Mouse (Mus musculus) embryonic facial prominence, embryonic 11.5 days (tissue): Measurements from ENCODE around the gene 1700125H20Rik. TPM values are rescaled to one million over a fixed set of nuclear protein-coding genes. Genes with fewer than 3 reads are reported as not detected.

ENCODE experiments used
- ATAC-seq: fragments of 200-750 bp; cut with Nextera tagmentation; replicated peaks from 2 replicates; pipeline ENCODE4 v1.8.0; 2017; ENCODE audit warnings: low read depth; ENCODE audit not compliant: insufficient number of reproducible peaks, low FRiP score, low TSS enrichment
- DNase-seq: peaks from one replicate; pipeline ENCODE4 v3.0.0-alpha.2; 2015; ENCODE audit warnings: low spot score
- H3K27ac ChIP-seq: fragments of 300-500 bp; sonication (generic); replicated peaks from 2 replicates; pipeline ENCODE4 v1.5.1; 2014; ENCODE audit warnings: mild to moderate bottlenecking, low read depth, low read length, control low read depth
- H3K27me3 ChIP-seq: fragments of 300-500 bp; sonication (generic); 2 replicates; pipeline ENCODE4 v1.6.1; 2014; ENCODE audit warnings: mild to moderate bottlenecking, low read length, moderate library complexity, mixed read lengths; ENCODE audit not compliant: control insufficient read depth, insufficient read depth
- H3K36me3 ChIP-seq: fragments of 300-500 bp; sonication (generic); replicated peaks from 2 replicates; pipeline ENCODE4 v1.6.1; 2014; ENCODE audit warnings: low read depth, mild to moderate bottlenecking, low read length, moderate library complexity, mixed read lengths; ENCODE audit not compliant: control insufficient read depth, insufficient read depth
- H3K4me1 ChIP-seq: fragments of 300-500 bp; sonication (generic); 2 replicates; pipeline ENCODE4 v1.6.1; 2014; ENCODE audit warnings: low read length, mixed read lengths; ENCODE audit not compliant: control insufficient read depth, insufficient read depth
- H3K4me2 ChIP-seq: fragments of 300-500 bp; sonication (generic); 2 replicates; pipeline ENCODE4 v1.6.1; 2014; ENCODE audit warnings: low read depth, mild to moderate bottlenecking, control low read depth, low read length, moderate library complexity
- H3K4me3 ChIP-seq: fragments of 300-500 bp; sonication (generic); 2 replicates; pipeline ENCODE4 v1.5.1; 2014; ENCODE audit warnings: low read depth, low read length, control low read depth
- H3K9ac ChIP-seq: fragments of 300-500 bp; sonication (generic); replicated peaks from 2 replicates; pipeline ENCODE4 v1.6.1; 2014; ENCODE audit warnings: mild to moderate bottlenecking, control low read depth, low read length
- H3K9me3 ChIP-seq: fragments of 300-500 bp; sonication (generic); replicated peaks from 2 replicates; pipeline ENCODE4 v1.6.1; 2016; ENCODE audit warnings: mild to moderate bottlenecking, low read length, inconsistent platforms, mixed read lengths; ENCODE audit not compliant: control insufficient read depth
- WGBS: fragments of 180-500 bp; shearing (Covaris S2); extraction: QIAGEN DNeasy Blood & Tissue Kit; methylation state at CpG from one replicate; pipeline ENCODE4 v1.1.7; 2014; 5-methylcytosine and 5-hydroxymethylcytosine counted together
- polyA plus RNA-seq: library from polyadenylated mRNA; unstranded; fragments of >200 nt; fragmentation: Nextera tagmentation; extraction: Ambion mirVana; gene quantifications from 2 replicates; pipeline ENCODE4 v1.2.1, GENCODE M21; 2014

Gene 1700125H20Rik
- polyA plus RNA-seq, 1 experiment from 2014 or later = not detected

DNA sequence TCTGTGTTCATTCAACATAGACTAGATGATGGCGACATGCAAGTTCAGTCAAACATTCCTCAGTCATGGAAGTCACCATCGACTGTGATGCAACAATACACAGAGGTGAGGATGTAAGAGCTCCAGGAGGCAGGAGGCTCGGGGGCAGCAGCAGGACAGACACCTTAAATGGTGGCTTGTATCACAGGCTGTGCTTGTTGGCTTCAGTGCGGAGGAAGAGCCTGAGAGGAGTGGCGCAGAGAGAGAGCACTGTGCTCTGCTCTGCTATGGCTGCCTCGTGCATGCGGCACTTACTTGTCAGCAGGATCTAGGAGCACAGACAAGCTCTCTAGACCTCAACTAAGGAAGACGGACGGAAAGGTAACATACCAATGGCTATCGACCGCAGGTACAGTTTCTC, 24.0 kb downstream of the 1700125H20Rik start:
- H3K36me3 ChIP-seq = peaks cover 12% of the 10 kb centered on the region
- H3K4me1 ChIP-seq = no peaks in the 10 kb centered on the region
- no peak for ATAC-seq
- no peak for DNase-seq
- H3K4me3 ChIP-seq = no peak overlapping the region
- H3K27me3 ChIP-seq = no peaks in the 10 kb centered on the region
- no peak overlapping the region for H3K27ac ChIP-seq
- WGBS = 94% methylated on average over 11 of the region's 11 CpGs
- H3K9me3 ChIP-seq = no peaks in the 10 kb centered on the region
- H3K4me2 ChIP-seq = no peak overlapping the region
- H3K9ac ChIP-seq = no peak overlapping the region

DNA sequence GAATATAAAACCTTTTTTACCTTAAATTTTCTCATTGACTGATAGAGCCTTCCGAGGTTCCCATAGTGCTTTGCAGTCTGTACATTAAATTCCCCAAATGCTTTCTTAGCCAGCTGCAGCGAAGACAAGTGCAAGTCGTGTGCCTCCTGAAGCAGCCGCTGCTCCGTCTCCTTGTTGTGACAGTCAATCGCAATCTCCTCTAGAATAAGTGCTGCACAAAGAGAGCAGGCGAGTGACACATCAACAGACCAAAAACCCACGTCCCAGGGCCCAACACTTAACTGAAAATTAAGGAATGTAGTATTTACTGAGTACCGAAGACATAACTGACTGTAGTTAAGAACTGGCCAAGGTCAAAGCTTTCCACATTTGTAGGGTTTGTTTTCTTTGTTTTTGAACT, 25.8 kb downstream of the 1700125H20Rik start:
- Histone ChIP-seq H3K9me3 (no peaks in the 10 kb centered on the region), H3K9ac (no peak overlapping the region), H3K4me3 (no peak overlapping the region), H3K27ac (no peak overlapping the region), H3K36me3 (peaks cover 18% of the 10 kb centered on the region), H3K27me3 (no peaks in the 10 kb centered on the region), H3K4me2 (no peak overlapping the region), H3K4me1 (no peaks in the 10 kb centered on the region)
- DNase-seq (no peak), ATAC-seq (no peak)
- 92% methylated on average over 9 of the region's 9 CpGs for WGBS

DNA sequence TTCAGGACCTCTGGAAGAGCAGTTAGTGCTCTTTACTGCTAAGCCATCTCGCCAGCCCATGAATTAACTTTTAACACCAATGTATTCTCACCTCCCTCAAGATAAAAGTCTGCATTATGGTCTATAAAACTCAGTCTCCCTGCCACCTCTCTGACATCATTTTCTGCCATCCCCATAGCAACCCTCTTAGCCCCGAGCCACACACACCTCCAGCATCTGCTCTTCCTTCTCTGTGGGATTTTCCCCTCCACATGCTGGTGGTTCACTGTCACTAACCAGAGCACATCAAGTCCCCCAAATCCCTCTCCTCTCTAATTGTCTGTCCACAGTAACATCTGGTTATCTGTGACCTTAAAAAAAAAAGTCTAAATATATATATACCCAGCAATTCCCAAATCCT, 28.7 kb downstream of the 1700125H20Rik start:
- Histone ChIP-seq H3K4me1 (no peaks in the 10 kb centered on the region), H3K27me3 (no peaks in the 10 kb centered on the region), H3K27ac (no peak overlapping the region), H3K4me3 (no peak overlapping the region), H3K9me3 (no peaks in the 10 kb centered on the region), H3K4me2 (no peak overlapping the region), H3K9ac (no peak overlapping the region), H3K36me3 (peaks cover 10% of the 10 kb centered on the region)
- DNase-seq = no peak
- ATAC-seq = no peak
- WGBS = 86% methylated on average over 2 of the region's 2 CpGs

GRCm38 (mm10) chr11:85206231-85206630, 36.0 kb downstream of the 1700125H20Rik start:
- no peaks in the 10 kb centered on the region for H3K27me3 ChIP-seq
- no peak for DNase-seq
- H3K4me1 ChIP-seq = no peaks in the 10 kb centered on the region
- no peak overlapping the region for H3K27ac ChIP-seq
- no peak overlapping the region for H3K4me3 ChIP-seq
- no peak for ATAC-seq
- peaks cover 3% of the 10 kb centered on the region; the same call in 1 of the 2 replicates for H3K36me3 ChIP-seq
- H3K9me3 ChIP-seq = no peaks in the 10 kb centered on the region
- no peak overlapping the region for H3K4me2 ChIP-seq
- no peak overlapping the region for H3K9ac ChIP-seq

- no peak for ATAC-seq
- peaks cover 5% of the 10 kb centered on the region for H3K36me3 ChIP-seq
Observed at GRCm38 (mm10) chr11:85211151-85211550, 40.9 kb downstream of the 1700125H20Rik start.

DNA sequence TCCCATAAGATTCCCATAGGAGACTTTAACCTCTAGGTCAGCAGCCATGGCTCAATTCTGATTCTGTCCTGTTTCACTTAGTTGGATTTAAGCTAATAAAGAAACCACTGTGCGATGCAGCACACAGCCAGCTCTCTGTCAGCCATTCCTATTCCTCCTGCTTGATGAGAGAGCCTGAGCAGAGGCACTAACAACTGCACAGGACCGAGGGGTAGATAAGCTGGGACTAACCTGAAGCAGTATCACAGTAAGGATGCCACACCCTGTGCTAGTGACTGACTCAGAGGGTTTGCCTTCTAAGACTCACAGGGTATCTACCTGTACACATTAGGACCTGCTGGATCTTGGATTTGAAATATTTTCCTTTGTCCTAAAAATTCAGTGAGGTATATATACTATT, 43.0 kb downstream of the 1700125H20Rik start:
- peaks cover 5% of the 10 kb centered on the region for H3K36me3 ChIP-seq
- H3K9ac ChIP-seq = no peak overlapping the region
- WGBS = 86% methylated on average over 2 of the region's 2 CpGs
- no peaks in the 10 kb centered on the region for H3K4me1 ChIP-seq
- H3K27me3 ChIP-seq = no peaks in the 10 kb centered on the region
- no peak for ATAC-seq
- H3K4me3 ChIP-seq = no peak overlapping the region
- H3K9me3 ChIP-seq = no peaks in the 10 kb centered on the region
- no peak overlapping the region for H3K4me2 ChIP-seq
- no peak for DNase-seq
- H3K27ac ChIP-seq = no peak overlapping the region

More at GRCm38 (mm10) chr11:85211151-85211550, 40.9 kb downstream of the 1700125H20Rik start:
- Histone ChIP-seq H3K27me3 (no peaks in the 10 kb centered on the region), H3K4me2 (no peak overlapping the region), H3K9me3 (no peaks in the 10 kb centered on the region), H3K27ac (no peak overlapping the region), H3K4me3 (no peak overlapping the region), H3K9ac (no peak overlapping the region), H3K4me1 (no peaks in the 10 kb centered on the region)
- WGBS = 91% methylated on average over 2 of the region's 2 CpGs
- DNase-seq = no peak

GRCm38 (mm10) chr11:85214679-85215078, 44.5 kb downstream of the 1700125H20Rik start:
- ATAC-seq = no peak
- peaks cover 3% of the 10 kb centered on the region for H3K36me3 ChIP-seq

GRCm38 (mm10) chr11:85219014-85219413, 48.8 kb downstream of the 1700125H20Rik start:
- no peak overlapping the region for H3K27ac ChIP-seq
- no peaks in the 10 kb centered on the region for H3K4me1 ChIP-seq
- no peak overlapping the region for H3K4me2 ChIP-seq
- H3K36me3 ChIP-seq = peaks cover 2% of the 10 kb centered on the region; the same call in 1 of the 2 replicates
- no peaks in the 10 kb centered on the region for H3K27me3 ChIP-seq
- ATAC-seq (no peak), DNase-seq (no peak)
- no peaks in the 10 kb centered on the region for H3K9me3 ChIP-seq
- no peak overlapping the region for H3K9ac ChIP-seq
- no peak overlapping the region for H3K4me3 ChIP-seq
- 91% methylated on average over 3 of the region's 3 CpGs for WGBS

More at GRCm38 (mm10) chr11:85214679-85215078, 44.5 kb downstream of the 1700125H20Rik start:
- 98% methylated on average over 3 of the region's 3 CpGs for WGBS
- Histone ChIP-seq H3K9ac (no peak overlapping the region), H3K4me2 (no peak overlapping the region), H3K27ac (no peak overlapping the region), H3K9me3 (no peaks in the 10 kb centered on the region), H3K4me1 (no peaks in the 10 kb centered on the region), H3K4me3 (no peak overlapping the region), H3K27me3 (no peaks in the 10 kb centered on the region)
- no peak for DNase-seq
